Mouse (Mus musculus): ENCODE measurements at regions not wholly inside any gene's neighbourhood (a gene's known extent, or its start where the extent isn't known, plus 50 kb on each side); places are given as distances from the start of the nearest gene placed in this dataset.
A peak's percentile ranks its signal among the peaks of the same experiment; 100 is the strongest.

GRCm38 (mm10) chr3:120123155-120123554, 338.9 kb upstream of the Ptbp2 start:
- no peak for TF ChIP-seq POLR2A (IDR thresholded peaks at IDR 0.05; ENCODE audit: borderline replicate concordance, extremely low read depth, insufficient read depth, insufficient read length, poor library complexity, severe bottlenecking)
- no peak for TF ChIP-seq CTCF (IDR thresholded peaks at IDR 0.05; ENCODE audit: borderline replicate concordance, extremely low read depth, insufficient read depth, insufficient read length)
- DNase-seq (ENCODE audit: low read depth): no peak

- no peak for TF ChIP-seq POLR2A (IDR thresholded peaks at IDR 0.05; ENCODE audit: borderline replicate concordance, extremely low read depth, insufficient read depth, insufficient read length, poor library complexity, severe bottlenecking)
These were observed 299.1 kb upstream of the Ptbp2 start for GRCm38 (mm10) chr3:120083171-120083932.

GRCm38 (mm10) chr3:120073528-120073927, 289.3 kb upstream of the Ptbp2 start:
- DNase-seq (ENCODE audit: low read depth): no peak
- no peak for TF ChIP-seq POLR2A (IDR thresholded peaks at IDR 0.05; ENCODE audit: borderline replicate concordance, extremely low read depth, insufficient read depth, insufficient read length, poor library complexity, severe bottlenecking)
- TF ChIP-seq CTCF (IDR thresholded peaks at IDR 0.05; ENCODE audit: borderline replicate concordance, extremely low read depth, insufficient read depth, insufficient read length): no peak

More at GRCm38 (mm10) chr3:120083171-120083932, 299.1 kb upstream of the Ptbp2 start:
- DNase-seq (ENCODE audit: low read depth): peak; percentile 51

GRCm38 (mm10) chr3:120065714-120066113, 281.4 kb upstream of the Ptbp2 start:
- DNase-seq (ENCODE audit: low read depth): no peak
- TF ChIP-seq POLR2A (IDR thresholded peaks at IDR 0.05; ENCODE audit: borderline replicate concordance, extremely low read depth, insufficient read depth, insufficient read length, poor library complexity, severe bottlenecking): no peak

- DNase-seq (ENCODE audit: low read depth): peak; percentile 14
- TF ChIP-seq CTCF (IDR thresholded peaks at IDR 0.05; ENCODE audit: borderline replicate concordance, extremely low read depth, insufficient read depth, insufficient read length) (no peak), POLR2A (IDR thresholded peaks at IDR 0.05; ENCODE audit: borderline replicate concordance, extremely low read depth, insufficient read depth, insufficient read length, poor library complexity, severe bottlenecking) (no peak)
These were observed 280.7 kb upstream of the Ptbp2 start for GRCm38 (mm10) chr3:120064854-120065480.

GRCm38 (mm10) chr3:120062264-120062663, 278.0 kb upstream of the Ptbp2 start:
- no peak for DNase-seq (ENCODE audit: low read depth)
- TF ChIP-seq CTCF (IDR thresholded peaks at IDR 0.05; ENCODE audit: borderline replicate concordance, extremely low read depth, insufficient read depth, insufficient read length) (no peak), POLR2A (IDR thresholded peaks at IDR 0.05; ENCODE audit: borderline replicate concordance, extremely low read depth, insufficient read depth, insufficient read length, poor library complexity, severe bottlenecking) (no peak)

- DNase-seq (ENCODE audit: low read depth): peak; percentile 69
- TF ChIP-seq POLR2A (IDR thresholded peaks at IDR 0.05; ENCODE audit: borderline replicate concordance, extremely low read depth, insufficient read depth, insufficient read length, poor library complexity, severe bottlenecking): no peak
These were observed 275.7 kb upstream of the Ptbp2 start for GRCm38 (mm10) chr3:120059959-120060358.

GRCm38 (mm10) chr3:120055216-120056154, 271.2 kb upstream of the Ptbp2 start:
- no peak for TF ChIP-seq CTCF (IDR thresholded peaks at IDR 0.05; ENCODE audit: borderline replicate concordance, extremely low read depth, insufficient read depth, insufficient read length)
- TF ChIP-seq POLR2A (IDR thresholded peaks at IDR 0.05; ENCODE audit: borderline replicate concordance, extremely low read depth, insufficient read depth, insufficient read length, poor library complexity, severe bottlenecking): no peak
- peak; percentile 67 for DNase-seq (ENCODE audit: low read depth)

- no peak for TF ChIP-seq POLR2A (IDR thresholded peaks at IDR 0.05; ENCODE audit: borderline replicate concordance, extremely low read depth, insufficient read depth, insufficient read length, poor library complexity, severe bottlenecking)
- no peak for TF ChIP-seq CTCF (IDR thresholded peaks at IDR 0.05; ENCODE audit: borderline replicate concordance, extremely low read depth, insufficient read depth, insufficient read length)
These were observed 263.0 kb upstream of the Ptbp2 start for GRCm38 (mm10) chr3:120047238-120047637.

GRCm38 (mm10) chr3:120037526-120037925, 253.3 kb upstream of the Ptbp2 start:
- TF ChIP-seq CTCF (IDR thresholded peaks at IDR 0.05; ENCODE audit: borderline replicate concordance, extremely low read depth, insufficient read depth, insufficient read length): no peak
- no peak for TF ChIP-seq POLR2A (IDR thresholded peaks at IDR 0.05; ENCODE audit: borderline replicate concordance, extremely low read depth, insufficient read depth, insufficient read length, poor library complexity, severe bottlenecking)
- DNase-seq (ENCODE audit: low read depth): no peak

More at GRCm38 (mm10) chr3:120047238-120047637, 263.0 kb upstream of the Ptbp2 start:
- no peak for DNase-seq (ENCODE audit: low read depth)

All from brain, embryonic 14.5 days (tissue).